Mouse (Mus musculus) small intestine, adult 10 weeks (tissue): ENCODE data around the gene Gm7544. TPM values are rescaled to one million over a fixed set of nuclear protein-coding genes. Genes with fewer than 3 reads are reported as not detected.

ENCODE experiments used
- polyA plus RNA-seq: library from polyadenylated mRNA; stranded (reverse); fragments of 350-450 nt; fragmentation: Illumina TruSeq; extraction: RNeasy Lipid Tissue Mini Kit (QIAGEN cat#74804); gene quantifications from one replicate; pipeline ENCODE4 v1.2.3, GENCODE M21; 2014; ENCODE audit warnings: low replicate concordance

The Gm7544 gene
- polyA plus RNA-seq, result not detected

GRCm38 (mm10) chr1:82955913-82956312 is at the start of gene Gm7544:
Gene Gm7544, minus strand, starts transcription at chr1:82956013.

DNA sequence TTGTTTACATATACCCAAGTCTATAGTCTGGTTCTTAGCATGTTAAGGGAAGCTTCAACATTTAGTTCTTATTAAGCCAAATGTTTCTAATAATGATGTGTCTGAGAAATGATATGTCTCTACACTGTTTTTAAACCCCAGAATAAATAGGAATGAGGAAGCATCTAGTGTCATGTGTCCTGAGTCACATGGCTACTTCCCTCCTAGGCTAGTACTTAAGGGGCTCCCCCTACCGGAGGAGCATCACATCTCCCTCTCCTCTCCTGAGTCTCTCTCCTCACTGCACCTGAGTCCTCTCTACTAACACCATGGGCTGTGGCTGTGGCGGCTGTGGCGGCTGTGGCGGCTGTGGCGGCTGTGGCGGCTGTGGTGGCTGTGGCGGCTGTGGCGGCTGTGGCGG is 44.5 kb upstream of the Gm7544 start, which contains the start of gene Gm47959:
TSS of gene Gm47959 (plus strand) at position 243 of the 400 bp plus-strand sequence.

DNA sequence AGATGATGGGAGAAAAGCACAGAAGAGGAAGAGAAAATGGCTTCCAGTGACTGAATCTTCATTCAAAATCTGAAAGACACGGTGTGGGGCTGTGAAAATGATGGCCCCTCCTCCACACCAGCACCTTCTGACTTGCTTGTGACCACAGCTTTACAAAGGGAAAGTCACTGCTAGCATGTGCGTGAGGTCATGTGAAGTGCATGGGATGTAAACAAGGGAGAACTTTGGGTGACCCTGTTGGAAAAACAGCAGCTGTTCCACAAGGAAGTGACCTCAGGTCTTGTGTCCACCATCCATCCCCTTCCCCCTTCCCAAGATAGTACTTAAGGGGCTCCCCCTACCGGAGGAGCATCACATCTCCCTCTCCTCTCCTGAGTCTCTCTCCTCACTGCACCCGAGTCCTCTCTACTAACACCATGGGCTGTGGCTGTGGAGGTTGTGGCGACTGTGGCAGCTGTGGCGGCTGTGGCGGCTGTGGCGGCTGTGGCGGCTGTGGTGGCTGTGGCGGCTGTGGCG is 4.1 kb upstream of the Gm7544 start, which contains the start of gene Gm47955:
TSS of gene Gm47955 (plus strand) at position 417 of the 516 bp plus-strand sequence.

DNA sequence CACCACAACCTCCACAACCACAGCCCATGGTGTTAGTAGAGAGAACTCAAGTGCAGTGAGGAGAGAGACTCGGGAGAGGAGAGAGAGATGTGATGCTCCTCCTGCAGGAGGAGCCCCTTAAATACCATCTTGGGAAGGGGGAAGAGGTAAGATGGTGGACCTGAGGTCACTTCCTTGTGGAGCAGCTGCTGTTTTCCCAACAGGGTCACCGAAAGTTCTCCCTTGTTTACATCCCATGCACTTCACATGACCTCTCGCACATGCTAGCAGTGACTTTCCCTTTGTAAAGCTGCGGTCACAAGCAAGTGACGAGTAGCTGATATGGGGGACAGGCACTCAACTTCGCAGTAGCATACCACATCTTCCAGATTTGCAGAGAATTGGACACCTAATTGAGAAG is 12.5 kb downstream of the Gm7544 start, which contains the start of gene A030003K21Rik:
TSS of gene A030003K21Rik (minus strand) at position 94 of the 400 bp plus-strand sequence.

DNA sequence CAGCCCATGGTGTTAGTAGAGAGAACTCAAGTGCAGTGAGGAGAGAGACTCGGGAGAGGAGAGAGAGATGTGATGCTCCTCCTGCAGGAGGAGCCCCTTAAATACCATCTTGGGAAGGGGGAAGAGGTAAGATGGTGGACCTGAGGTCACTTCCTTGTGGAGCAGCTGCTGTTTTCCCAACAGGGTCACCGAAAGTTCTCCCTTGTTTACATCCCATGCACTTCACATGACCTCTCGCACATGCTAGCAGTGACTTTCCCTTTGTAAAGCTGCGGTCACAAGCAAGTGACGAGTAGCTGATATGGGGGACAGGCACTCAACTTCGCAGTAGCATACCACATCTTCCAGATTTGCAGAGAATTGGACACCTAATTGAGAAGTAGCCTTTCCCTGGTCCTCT is 24.5 kb downstream of the Gm7544 start, which contains the start of gene Gm6217:
TSS of gene Gm6217 (minus strand) at position 74 of the 400 bp plus-strand sequence.

GRCm38 (mm10) chr1:82924650-82925049 is 31.2 kb downstream of the Gm7544 start, which contains the start of gene A030014E15Rik:
Gene A030014E15Rik, plus strand, starts transcription at chr1:82924917.

DNA sequence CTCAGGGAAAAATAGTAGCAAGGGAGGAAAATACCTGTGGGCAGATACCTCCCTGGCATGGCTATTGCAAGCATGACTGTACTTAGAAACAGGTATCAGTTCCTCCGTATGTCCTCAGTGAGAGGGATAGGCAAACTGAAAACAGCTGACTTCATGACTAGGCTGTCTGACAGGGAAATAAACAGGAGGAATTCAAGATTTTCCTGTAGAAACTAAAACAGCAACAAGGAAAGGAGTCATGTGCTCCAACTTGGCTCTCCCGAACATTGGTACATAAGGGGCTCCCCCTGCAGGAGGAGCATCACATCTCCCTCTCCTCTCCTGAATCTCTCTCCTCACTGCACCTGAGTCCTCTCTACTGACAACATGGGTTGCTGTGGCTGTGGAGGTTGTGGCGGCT is 42.8 kb downstream of the Gm7544 start, which contains the start of gene A030005L19Rik:
TSS of gene A030005L19Rik (plus strand) at position 301 of the 400 bp plus-strand sequence.

Other genes starting within 250 kb of the Gm7544 start
- gene Mff, start 231.1 kb downstream of the Gm7544 start, polyA plus RNA-seq, result 215 TPM
- gene Tm4sf20, start 187.6 kb downstream of the Gm7544 start, polyA plus RNA-seq, result 1,040 TPM
- gene Gm47791, start 184.8 kb downstream of the Gm7544 start, polyA plus RNA-seq, result not detected
- 110 TPM for gene Agfg1, start 116.5 kb downstream of the Gm7544 start, polyA plus RNA-seq
- gene A030005L19Rik, start 42.7 kb downstream of the Gm7544 start, polyA plus RNA-seq, result 3.6 TPM
- gene A030014E15Rik, start 31.1 kb downstream of the Gm7544 start, polyA plus RNA-seq, result not detected
- gene Gm6217, start 24.6 kb downstream of the Gm7544 start, polyA plus RNA-seq, result not detected
- not detected for gene A030003K21Rik, start 12.6 kb downstream of the Gm7544 start, polyA plus RNA-seq
- gene Gm47955, start 4.3 kb upstream of the Gm7544 start, polyA plus RNA-seq, result not detected
- gene Gm47959, start 44.5 kb upstream of the Gm7544 start, polyA plus RNA-seq, result not detected
- 37.9 TPM for gene Slc19a3, start 82.4 kb upstream of the Gm7544 start, polyA plus RNA-seq
- gene Krtap28-10, start 86.5 kb upstream of the Gm7544 start, polyA plus RNA-seq, result not detected
- gene Gm47969, start 88.9 kb upstream of the Gm7544 start, polyA plus RNA-seq, result not detected
- not detected for gene A030005K14Rik, start 103.4 kb upstream of the Gm7544 start, polyA plus RNA-seq
- gene Krtap28-13, start 104.9 kb upstream of the Gm7544 start, polyA plus RNA-seq, result not detected
- gene Ccl20, start 160.8 kb upstream of the Gm7544 start, polyA plus RNA-seq, result 13.9 TPM
- not detected for gene Daw1, start 203.7 kb upstream of the Gm7544 start, polyA plus RNA-seq